Mouse (Mus musculus): Measurements from ENCODE around the gene Hip1. TPM values are rescaled to one million over a fixed set of nuclear protein-coding genes. Genes with fewer than 3 reads are reported as not detected.

Hip1 gene
- polyA plus RNA-seq, 1 experiment from 2014 or later = 33.5 TPM

GRCm38 (mm10) chr5:135359772-135360171 is 185.1 kb downstream of the Hip1 start:
- no peak for ATAC-seq (ENCODE audit: insufficient number of reproducible peaks, low FRiP score, low TSS enrichment, low read depth)
- WGBS = 91% methylated on average over 2 of the region's 2 CpGs
- H3K9ac ChIP-seq = no peak overlapping the region
- no peak overlapping the region for H3K4me2 ChIP-seq
- H3K4me1 ChIP-seq = no peaks in the 10 kb centered on the region
- H3K4me3 ChIP-seq = no peak overlapping the region
- peaks cover 4% of the 10 kb centered on the region; the same call in 1 of the 2 replicates for H3K27me3 ChIP-seq
- H3K36me3 ChIP-seq = no peaks in the 10 kb centered on the region
- peaks cover 3% of the 10 kb centered on the region; the same call in 1 of the 2 replicates for H3K9me3 ChIP-seq
- H3K27ac ChIP-seq = no peak overlapping the region

- Histone ChIP-seq H3K27ac (no peak overlapping the region), H3K4me1 (no peaks in the 10 kb centered on the region), H3K4me3 (no peak overlapping the region), H3K36me3 (no peaks in the 10 kb centered on the region), H3K9ac (no peak overlapping the region), H3K9me3 (peaks cover 3% of the 10 kb centered on the region; the same call in 1 of the 2 replicates), H3K27me3 (peaks cover 17% of the 10 kb centered on the region; the same call in 1 of the 2 replicates), H3K4me2 (no peak overlapping the region)
- 78% methylated on average over 2 of the region's 2 CpGs for WGBS
- ATAC-seq (ENCODE audit: insufficient number of reproducible peaks, low FRiP score, low TSS enrichment, low read depth) = 0 out of 2 replicates have a peak, but pooled peaks have one; percentile 76
Observed at GRCm38 (mm10) chr5:135357556-135357955, 187.4 kb downstream of the Hip1 start.

Small RNA genes within 50 kb of the gene (microRNA-seq; reads per million reads assigned to microRNA genes)
- gene Mir7033 = not detected

Other genes with a start within 250 kb of the Hip1 start
- gene Fkbp6, start 195.1 kb downstream of the Hip1 start, polyA plus RNA-seq (2015; fragmentation: Nextera tagmentation; extraction: Ambion mirVana) = not detected in 2 replicates
- gene Trim50, start 191.8 kb downstream of the Hip1 start, polyA plus RNA-seq (2015; fragmentation: Nextera tagmentation; extraction: Ambion mirVana) = 0.24 TPM in 1 of 2 replicates, not detected in the other
- gene Nsun5, start 175.2 kb downstream of the Hip1 start, polyA plus RNA-seq (2015; fragmentation: Nextera tagmentation; extraction: Ambion mirVana) = 35.7 and 37.3 TPM in 2 replicates
- gene Pom121, start 150.6 kb downstream of the Hip1 start, polyA plus RNA-seq (2015; fragmentation: Nextera tagmentation; extraction: Ambion mirVana) = 9.5 and 10.9 TPM in 2 replicates
- gene Ccl26, start 18.4 kb upstream of the Hip1 start, polyA plus RNA-seq (2015; fragmentation: Nextera tagmentation; extraction: Ambion mirVana) = not detected in 2 replicates
- 2.9 and 3.4 TPM in 2 replicates for gene Ccl24, start 27.9 kb upstream of the Hip1 start, polyA plus RNA-seq (2015; fragmentation: Nextera tagmentation; extraction: Ambion mirVana)
- gene Rhbdd2, start 87.5 kb upstream of the Hip1 start, polyA plus RNA-seq (2015; fragmentation: Nextera tagmentation; extraction: Ambion mirVana) = 33.3 and 33.4 TPM in 2 replicates
- gene Por, start 124.9 kb upstream of the Hip1 start, polyA plus RNA-seq (2015; fragmentation: Nextera tagmentation; extraction: Ambion mirVana) = 93.7 and 99.2 TPM in 2 replicates
- 39.4 and 44.1 TPM in 2 replicates for gene Tmem120a, start 199.3 kb upstream of the Hip1 start, polyA plus RNA-seq (2015; fragmentation: Nextera tagmentation; extraction: Ambion mirVana)
- 0.14 TPM in 2 replicates for gene Styxl1, start 233.3 kb upstream of the Hip1 start, polyA plus RNA-seq (2015; fragmentation: Nextera tagmentation; extraction: Ambion mirVana)
- 435 and 486 TPM in 2 replicates for gene Mdh2, start 233.4 kb upstream of the Hip1 start, polyA plus RNA-seq (2015; fragmentation: Nextera tagmentation; extraction: Ambion mirVana)

Data from limb, embryonic 15.5 days (tissue).